Mouse (Mus musculus) ovary, postnatal 10 days (tissue): ENCODE data around the gene Mid1.

Experiments
- DNase-seq: peaks from one replicate; pipeline ENCODE4 v3.0.0; 2022; ENCODE audit warnings: low spot score

Mid1 gene

DNA sequence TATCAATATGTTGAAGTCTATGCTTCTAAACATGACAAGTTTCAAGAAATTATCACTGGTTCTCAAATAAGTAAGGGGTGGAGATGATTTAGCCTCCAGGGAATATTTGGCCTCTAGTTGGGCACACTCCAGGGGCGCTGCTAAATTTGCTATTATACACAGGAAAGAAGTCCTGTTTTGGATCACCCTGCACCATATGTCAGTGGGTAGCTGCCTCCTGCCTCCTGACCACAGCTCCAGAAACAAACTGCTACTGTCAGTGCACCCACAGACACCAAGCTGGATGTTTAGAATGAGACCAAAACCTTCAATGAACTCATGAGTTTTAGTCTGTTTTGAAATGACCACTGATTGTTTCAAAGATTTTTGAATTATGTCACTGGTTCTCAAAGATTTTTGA, 128.7 kb downstream of the Mid1 start:
- DNase-seq = no peak

DNA sequence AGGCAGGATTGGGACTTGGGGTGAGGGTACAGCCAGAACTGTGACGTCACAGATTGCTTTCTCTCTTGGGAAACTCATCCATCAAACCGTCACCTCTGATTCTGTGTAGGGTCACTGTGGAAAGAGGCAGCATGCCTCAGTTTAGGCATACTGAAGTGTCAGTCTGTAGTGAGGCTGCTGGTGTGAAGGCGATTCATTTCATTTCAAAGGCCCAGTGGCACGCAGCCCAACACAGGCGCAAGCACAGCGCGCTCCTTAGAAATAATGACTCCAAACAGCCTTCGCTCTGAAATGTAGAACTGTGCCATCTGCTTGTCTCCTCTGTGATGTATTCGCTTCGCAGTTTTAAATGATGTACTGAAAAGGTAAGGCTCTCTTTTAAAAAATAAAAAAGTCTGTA, 141.9 kb downstream of the Mid1 start:
- DNase-seq = no peak

DNA sequence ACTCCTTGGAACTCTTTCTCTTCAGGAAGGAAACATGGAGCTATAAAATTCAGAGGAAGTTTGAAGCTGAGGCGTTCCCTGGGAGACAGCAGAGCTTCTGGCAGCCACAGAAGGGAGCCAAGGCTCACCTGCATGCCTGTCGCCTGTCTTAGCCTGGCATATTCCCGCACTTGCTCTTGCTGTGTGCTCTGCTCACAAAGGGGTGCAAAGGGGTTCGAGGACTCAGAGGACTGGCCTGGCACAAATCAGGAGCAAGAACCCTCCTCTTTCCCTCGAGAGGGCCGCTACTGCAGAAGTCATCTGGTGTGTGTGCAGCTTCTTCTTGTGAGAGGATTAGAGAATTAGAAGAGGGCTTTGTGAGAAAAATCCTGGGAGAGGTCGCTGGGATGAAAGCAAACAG, 142.7 kb downstream of the Mid1 start:
- no peak for DNase-seq

DNA sequence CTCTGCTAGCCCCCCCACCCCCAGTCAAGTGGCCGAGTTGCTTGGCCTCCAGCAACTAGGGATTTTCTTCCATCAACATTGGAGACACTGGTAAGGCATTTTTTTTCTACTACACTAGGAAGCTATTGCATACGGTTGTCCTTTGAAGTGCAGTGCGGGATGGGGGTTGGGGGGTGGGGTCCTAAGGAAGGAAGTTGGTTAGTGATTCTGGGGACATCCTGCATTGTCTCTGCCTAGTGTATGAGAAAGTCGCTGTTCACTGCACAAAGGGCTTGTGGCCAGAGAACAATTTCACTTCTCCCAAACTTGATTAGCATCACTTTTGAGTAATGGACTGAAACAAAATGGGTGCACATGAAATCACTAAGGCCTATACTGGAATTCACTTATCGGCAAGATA, 143.1 kb downstream of the Mid1 start:
- no peak for DNase-seq

DNA sequence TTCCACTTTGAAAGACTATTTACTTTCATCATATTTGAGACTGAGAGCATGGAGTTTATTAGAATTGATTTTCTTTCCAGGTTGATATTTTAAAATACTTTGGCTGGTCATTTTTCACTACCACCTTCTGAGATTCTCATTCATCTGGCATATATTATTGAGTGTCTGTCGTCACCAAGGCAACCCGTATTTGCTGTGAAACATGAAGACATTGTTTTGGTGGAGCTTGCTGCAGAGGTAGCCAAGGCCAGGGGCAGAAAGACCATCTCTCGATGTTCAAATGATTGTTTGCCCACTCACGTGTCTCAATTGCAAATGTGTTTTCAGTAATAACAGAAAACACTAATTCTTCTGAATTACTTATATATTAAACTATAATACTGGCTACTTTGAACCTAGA, 145.1 kb downstream of the Mid1 start:
- DNase-seq = no peak

DNA sequence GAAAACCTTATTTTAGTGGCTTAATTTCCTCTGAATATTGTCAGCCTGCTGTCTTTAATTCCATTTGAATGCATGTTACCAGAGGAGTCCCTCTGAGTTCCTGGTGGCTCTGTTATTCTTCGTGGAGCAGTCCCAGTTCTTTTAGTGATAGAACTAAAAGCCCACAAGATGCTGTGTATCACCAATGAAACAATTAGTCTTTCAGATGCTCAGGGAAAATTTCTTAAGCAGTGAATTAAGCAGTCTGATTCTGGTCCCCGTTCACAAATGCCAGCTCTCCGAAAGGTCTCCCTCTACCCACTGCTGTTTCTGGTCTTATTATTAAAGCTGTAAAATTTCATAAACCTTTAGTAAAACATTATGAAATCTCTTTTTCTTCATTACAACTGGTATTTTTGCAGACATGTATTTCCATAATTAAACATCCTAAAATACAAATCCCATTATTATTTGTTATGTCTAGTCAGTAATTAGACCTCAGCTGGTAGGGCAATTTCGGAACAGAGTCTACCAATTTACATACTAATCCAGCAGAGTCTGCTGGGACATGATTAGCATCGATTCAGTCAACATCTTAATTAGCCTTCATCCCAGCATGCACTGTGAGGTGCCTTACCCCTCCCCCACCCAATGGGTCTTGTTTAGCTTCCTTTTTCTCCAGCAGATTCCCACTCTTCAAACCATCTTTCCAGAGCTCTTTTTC, 153.1 kb downstream of the Mid1 start:
- DNase-seq = no peak

DNA sequence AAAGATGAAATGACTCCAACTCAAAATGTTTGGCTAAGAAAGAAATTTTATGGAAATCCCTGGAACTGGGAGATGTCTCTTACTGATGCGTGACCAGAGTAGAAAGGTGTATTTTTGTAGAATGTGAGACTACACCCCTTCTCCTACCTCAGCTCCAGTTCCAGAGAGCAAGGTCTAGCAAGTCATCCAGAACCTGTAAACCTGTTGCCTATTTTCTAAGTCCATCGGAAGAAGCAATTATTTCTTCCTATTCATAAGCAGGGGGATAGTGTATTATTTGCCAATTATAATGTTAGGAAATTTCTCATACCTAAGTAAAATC, 153.6 kb downstream of the Mid1 start:
- DNase-seq = no peak

DNA sequence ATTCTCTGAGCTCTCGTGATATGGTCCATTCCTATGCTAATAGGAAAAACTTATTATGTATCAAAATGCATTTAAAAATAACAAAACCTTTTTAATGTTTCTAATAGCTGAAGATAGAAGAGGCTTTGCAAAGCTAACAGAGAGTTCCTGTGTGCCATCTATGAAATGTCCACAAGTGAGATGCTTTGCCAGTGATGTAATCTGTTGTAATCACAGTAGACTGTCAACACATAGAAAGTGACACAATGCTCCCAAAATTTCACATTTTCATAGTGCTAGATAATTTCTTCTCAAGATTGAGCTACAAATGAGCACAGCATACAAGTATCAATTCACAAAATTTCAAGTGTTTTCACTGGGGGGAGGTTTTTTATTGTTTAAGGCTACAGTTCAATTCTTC, 158.3 kb downstream of the Mid1 start:
- DNase-seq = no peak

DNA sequence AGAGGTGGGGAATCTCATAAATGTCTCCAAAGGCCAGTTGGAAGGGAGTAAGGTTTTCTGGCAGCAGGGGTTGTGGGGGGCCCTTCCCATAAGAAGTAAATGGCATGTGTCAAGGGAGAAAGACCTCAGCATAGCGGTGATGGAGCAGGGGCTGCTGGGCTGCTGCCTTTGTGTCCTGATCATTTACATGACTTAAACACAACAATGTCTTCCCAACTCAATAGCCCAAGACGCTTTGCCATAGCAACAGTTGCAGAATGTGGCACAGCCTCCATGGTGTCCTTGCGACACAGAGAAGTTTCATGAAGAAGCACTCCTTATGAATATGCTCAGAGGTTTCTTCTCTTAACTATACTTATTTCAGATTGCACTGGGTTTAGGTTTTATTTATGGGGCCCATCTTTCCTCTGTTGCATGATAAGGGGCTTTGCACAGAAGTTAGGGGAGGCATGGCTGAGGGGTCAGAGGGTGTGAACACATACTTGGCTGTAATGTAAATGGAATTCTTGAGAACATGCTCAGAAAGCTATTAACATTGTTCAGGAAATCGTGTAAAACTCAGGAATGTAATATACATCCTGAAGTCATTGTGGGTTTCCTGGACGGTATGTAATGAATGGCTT, 159.3 kb downstream of the Mid1 start:
- no peak for DNase-seq

DNA sequence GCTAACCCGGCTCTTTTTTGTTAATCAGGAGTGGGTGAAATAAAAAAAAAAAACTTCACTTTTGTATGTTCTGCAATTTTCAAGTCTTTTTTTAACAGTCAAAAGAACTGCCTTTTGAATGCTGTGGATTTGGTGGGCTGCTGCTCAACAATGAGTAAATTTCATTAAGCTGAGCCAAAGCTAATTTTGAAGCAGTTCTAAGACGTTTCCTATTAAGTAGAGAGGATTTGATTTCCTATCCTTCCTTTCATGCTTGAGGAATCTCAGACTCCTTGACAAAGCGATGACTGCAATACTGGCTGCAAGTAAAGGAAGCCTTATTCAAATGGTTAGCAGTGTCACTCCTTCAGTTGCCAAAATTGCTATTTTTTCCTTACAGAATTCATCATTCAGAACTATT, 161.2 kb downstream of the Mid1 start:
- no peak for DNase-seq

DNA sequence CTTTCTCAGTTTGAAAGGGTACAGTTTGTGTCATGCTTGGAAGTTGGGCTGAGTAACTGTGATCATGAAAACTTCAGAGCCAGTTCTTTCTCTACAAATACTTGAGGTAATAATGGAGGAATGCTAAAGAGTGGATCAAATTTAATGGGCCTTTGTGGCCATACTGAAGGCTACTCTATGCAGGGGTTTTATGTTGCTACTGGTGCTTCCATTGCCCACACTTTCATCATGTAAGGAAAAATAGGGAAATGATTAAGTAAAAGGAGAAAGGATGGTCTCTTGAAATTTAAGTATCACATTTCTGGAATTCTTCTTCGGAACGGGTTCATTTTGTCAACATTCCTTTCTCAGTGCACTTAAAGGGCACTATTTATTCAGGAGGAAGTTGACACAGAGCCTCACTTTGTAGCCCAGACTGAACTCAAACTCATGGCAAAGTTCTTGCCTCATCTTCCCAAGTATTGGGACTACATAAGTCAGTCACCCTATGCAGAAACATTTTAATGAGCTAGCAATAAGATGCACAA, 176.3 kb downstream of the Mid1 start:
- DNase-seq = no peak

DNA sequence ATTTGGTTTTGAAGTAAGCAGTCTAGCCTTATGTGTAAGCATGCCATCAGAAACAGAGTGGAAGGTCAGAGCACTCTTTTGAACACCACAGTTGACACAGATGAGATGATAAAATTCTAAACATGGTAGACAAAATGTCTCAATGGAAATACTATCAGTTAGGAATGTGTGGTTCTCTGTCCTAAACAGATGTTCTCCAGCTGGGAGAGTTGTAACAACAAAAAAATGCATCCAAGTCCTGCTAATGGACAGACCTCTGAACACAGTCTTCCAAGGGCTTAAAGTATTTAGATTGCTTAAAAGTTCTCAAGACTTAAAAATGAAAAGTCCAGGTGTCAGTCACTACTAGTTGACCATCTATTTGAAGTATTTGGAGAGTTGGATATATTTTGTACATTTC, 177.4 kb downstream of the Mid1 start:
- no peak for DNase-seq

DNA sequence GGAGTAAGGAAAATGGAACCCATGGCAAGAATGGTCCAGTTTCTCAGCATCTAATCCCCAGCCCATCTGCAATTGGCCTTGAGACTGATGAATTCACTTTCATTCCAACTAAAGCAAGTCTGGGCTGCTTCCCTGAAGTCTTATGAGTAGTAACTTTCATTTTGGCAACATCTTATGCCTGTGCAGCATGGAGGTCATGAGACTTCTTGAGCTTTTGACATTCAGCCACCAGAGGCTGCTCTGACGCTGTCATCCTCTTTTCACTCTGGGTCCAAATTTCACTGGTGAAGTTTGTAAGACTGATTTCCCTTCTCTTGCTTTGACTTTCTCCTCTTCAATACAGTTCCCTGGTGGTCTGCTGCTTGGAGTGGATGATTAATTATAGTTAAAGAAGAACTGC, 177.8 kb downstream of the Mid1 start:
- no peak for DNase-seq

DNA sequence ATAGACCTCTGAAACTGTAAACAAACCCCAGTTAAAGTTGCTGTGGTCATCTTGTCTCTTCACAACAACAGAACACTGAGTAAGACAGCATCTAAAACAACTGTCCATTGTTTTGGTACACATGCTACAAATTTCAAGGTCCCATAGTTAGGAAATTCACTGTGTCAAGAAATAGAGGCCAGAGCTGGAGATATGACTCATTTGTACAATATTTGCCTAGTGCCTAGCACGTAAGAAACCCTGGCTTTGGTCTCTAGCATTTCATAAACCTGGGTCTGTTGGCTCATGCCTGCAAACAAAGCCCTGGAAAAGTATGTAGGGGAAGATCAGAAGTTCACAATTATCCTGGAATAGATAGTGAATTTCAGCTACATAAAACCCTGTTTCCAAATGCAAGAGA, 178.8 kb downstream of the Mid1 start:
- DNase-seq = no peak

DNA sequence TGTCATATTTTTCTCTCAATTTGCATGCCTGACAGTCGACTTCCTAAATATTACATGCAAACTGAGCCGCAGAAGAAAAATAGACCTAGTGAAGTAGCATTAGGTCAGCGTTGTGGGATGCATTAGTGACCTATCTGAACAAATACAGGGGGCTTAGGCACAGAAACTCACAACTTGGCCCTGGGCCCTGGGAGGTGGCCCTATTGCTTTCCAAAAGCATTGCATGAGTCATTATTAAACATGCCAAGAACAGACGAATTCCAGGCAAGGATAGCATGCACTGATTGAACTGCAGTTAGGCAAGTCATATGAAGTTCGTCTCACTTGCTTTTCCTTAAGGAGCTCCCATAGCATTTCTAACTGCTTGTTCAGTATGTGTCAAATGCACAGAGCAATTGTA, 183.2 kb downstream of the Mid1 start:
- DNase-seq = no peak

DNA sequence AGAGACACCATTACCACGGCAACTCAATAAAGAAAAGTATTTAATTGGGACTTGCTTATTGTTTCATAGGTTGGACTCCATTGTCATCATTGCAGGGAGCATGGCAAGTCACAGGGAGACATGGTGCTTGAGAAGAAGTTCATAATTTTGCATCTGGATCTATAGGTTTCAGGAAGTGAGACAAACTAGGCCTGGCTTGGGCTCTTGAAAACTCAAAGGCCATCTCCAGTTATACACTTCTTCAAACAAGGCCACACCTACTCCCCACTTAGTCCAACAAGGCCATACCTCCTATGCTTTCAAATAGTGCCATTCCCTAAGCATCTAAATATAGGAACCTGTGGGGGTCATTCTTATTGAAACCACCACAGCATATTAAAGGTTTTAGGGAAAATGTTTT, 189.5 kb downstream of the Mid1 start:
- DNase-seq = no peak

DNA sequence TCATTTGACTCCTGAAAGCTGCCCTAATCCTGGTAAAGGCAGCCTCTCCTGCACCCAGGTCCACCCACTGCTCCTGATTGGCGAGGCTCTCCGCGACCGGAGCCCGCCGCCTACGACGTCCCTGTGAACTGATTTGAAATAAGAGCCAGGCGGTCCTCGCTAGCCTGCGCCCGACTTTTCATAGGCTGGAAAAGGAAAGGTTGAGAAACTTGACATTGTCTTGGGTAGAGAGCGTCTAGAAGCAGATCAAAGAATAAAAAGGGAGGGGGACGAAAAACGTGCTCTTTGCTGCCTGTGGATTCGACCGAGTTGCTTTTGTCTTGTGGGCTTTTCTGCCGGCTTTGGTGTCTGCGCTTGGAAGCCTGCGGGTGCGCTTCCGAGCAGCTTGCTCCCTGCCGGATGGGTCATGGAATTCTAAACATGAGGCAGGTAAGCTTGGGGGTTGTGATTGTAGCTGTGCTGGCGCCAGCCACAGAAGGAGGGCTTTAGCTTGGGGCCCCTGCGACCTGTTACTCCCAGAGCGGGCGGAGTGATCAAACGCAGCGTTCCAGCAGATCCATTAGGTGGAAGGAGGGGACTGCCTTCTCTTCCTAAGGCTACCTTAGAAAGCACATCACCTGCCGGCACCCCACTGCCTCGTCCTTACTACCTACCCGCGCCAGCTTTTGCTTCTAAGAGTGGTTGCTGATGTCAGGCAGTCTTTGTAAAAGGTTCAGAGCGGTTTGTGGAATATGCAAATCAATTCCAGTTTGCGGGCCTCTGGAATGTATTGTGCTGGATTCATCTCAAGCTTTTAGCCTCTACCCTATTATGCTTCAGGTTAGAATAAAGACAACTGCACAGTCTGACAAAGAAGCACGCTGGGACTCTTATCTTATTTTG, 194.7 kb downstream of the Mid1 start:
- peak; percentile 19 for DNase-seq

DNA sequence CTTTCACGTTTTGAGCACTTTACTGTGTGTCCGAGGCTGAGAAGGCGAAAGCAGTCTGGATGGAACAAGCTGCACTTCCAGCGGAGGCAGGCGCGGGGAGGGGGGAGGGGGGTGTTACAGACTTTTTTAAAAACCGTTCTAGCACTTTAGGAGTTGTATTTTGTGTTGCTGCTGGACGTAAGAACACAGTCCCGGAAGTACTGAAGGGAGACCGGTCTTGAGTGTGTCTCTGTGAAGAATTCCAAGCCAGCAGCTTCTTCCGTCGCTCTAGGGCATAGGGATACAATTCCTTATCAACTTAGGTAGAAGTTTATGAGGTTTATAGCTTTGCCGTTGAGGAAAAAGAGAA, 195.3 kb downstream of the Mid1 start:
- no peak for DNase-seq

DNA sequence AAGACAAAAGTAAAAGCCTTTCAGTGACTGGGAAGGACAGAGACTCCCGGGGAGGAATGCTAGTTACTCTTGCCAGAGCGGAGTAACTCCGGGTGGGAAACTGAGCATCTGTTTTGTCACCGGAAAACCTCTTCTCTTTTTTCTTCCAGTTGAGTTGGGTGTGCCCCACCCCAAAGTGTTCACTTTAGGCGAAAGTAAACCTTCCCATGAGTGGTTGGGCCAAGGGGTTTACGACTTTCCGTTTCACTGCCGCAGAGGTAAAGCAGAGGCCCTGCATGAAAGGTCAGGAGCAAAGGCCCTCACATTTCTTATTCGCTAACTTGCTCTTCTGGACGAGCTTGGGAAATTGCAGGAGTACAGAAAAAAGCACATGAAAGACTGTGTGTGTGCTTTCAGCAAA, 195.8 kb downstream of the Mid1 start:
- DNase-seq = no peak

DNA sequence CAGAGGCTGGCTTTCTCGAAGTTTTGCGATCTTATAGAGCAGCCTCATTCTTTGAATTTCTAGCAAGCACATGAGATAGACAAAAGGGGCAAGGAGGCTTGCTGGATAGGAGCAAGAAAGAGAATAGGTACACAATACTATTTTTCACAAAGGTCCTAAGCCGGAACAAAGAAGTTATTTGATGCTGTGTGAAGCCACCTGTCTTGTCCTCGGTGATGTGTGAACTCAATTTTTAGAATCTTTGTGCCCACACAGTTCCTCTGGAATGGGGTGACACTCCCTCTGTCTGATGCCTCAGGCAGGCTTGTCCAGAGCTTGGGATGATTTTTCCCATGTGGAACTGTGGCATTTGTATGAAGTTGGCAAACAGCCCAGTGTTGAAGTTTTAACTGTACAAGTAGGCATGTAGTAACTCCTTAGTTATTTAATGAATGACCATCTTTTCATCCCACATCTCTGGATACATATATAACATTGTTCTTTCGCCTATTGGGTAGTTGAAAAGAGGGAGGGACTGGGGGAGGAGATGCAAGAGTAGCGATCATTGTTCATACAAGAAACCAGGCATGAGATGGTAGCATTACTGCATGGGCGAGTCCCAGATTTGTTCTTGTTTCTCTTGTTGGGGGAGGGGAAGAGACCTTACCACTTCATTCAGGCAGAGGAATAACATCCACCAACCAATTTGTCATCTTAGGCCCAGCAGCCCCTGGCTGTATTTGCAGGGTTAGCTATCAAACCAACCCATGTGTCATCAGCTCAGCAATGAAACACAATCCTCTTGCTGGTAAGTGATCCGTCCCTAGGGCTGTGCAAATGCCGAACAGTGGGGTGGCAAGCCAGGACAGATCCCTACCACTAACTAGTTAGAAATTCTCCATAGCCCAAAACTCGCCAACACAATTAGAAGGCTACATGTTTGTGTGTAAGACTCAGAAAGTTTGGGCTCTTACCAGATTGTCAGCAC, 196.5 kb downstream of the Mid1 start:
- no peak for DNase-seq

DNA sequence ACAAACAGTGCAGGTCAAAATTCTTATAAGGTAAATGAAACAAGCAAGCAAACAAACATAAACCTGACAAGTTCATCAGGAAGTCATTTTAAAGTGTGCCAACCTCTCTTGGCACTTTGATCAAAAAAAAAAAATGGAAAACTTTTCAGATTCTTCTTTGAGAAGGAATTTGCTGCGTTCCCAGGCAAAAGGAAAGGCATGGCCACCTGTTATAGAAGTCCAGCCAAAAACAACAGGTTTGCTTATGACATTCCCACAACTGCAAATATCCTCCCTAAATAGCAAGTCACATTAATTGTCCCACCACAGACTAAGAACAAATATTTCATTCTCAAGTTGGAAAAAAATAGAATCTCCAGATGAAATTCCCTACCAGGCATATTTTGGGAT, 197.2 kb downstream of the Mid1 start:
- DNase-seq = no peak
